Mouse (Mus musculus) midbrain, postnatal 0 days (tissue): ENCODE data around the gene Mesd. TPM values are rescaled to one million over a fixed set of nuclear protein-coding genes. Genes with fewer than 3 reads are reported as not detected.
"Not testable (repeated sequence)": the region's sequence is repeated elsewhere in the genome, so short reads cannot be mapped to it uniquely, and the experiment has no call there.

ENCODE experiments used
- ATAC-seq: fragments of 200-750 bp; cut with Nextera tagmentation; 2 replicates; pipeline ENCODE4 v1.8.0; 2017; ENCODE audit warnings: moderate number of reproducible peaks, mild to moderate bottlenecking, moderate TSS enrichment, moderate library complexity; ENCODE audit not compliant: low FRiP score
- DNase-seq: peaks from one replicate; pipeline ENCODE4 v3.0.0-alpha.2; 2015; ENCODE audit warnings: low spot score
- H3K27ac ChIP-seq: fragments of 300-500 bp; sonication (generic); 2 replicates; pipeline ENCODE4 v1.5.1; 2014; ENCODE audit warnings: low read depth, mild to moderate bottlenecking, low read length, mixed read lengths
- H3K27me3 ChIP-seq: fragments of 300-500 bp; sonication (generic); 2 replicates; pipeline ENCODE4 v1.6.1; 2014; ENCODE audit warnings: low read length, control low read depth, mixed read lengths; ENCODE audit not compliant: insufficient read depth
- H3K36me3 ChIP-seq: fragments of 300-500 bp; sonication (generic); 2 replicates; pipeline ENCODE4 v1.6.1; 2014; ENCODE audit warnings: low read length, control low read depth, mixed read lengths; ENCODE audit not compliant: insufficient read depth
- H3K4me1 ChIP-seq: fragments of 300-500 bp; sonication (generic); 2 replicates; pipeline ENCODE4 v1.6.1; 2014; ENCODE audit warnings: mild to moderate bottlenecking, control low read depth, antibody characterized with exemption, low read length, mixed read lengths; ENCODE audit not compliant: insufficient read depth
- H3K4me2 ChIP-seq: fragments of 300-500 bp; sonication (generic); 2 replicates; pipeline ENCODE4 v1.6.1; 2014; ENCODE audit warnings: low read depth, mild to moderate bottlenecking, low read length, mixed read lengths; ENCODE audit not compliant: poor library complexity, severe bottlenecking
- H3K4me3 ChIP-seq: fragments of 300-500 bp; sonication (generic); 2 replicates; pipeline ENCODE4 v1.5.1; 2014; ENCODE audit warnings: low read depth, mild to moderate bottlenecking, low read length, moderate library complexity
- H3K9ac ChIP-seq: fragments of 300-500 bp; sonication (generic); replicated peaks from 2 replicates; pipeline ENCODE4 v1.6.1; 2014; ENCODE audit warnings: mild to moderate bottlenecking, low read length, moderate library complexity, mixed read lengths; ENCODE audit not compliant: poor library complexity, severe bottlenecking
- H3K9me3 ChIP-seq: fragments of 300-500 bp; sonication (generic); 2 replicates; pipeline ENCODE4 v1.6.1; 2016; ENCODE audit warnings: low read length, control low read depth
- CTCF ChIP-seq: IDR thresholded peaks from 2 replicates; pipeline ENCODE4 v1.5.1; 2016; ENCODE audit warnings: antibody characterized with exemption, mild to moderate bottlenecking
- WGBS: fragments of 180-500 bp; shearing (Covaris S2); extraction: QIAGEN DNeasy Blood & Tissue Kit; methylation state at CpG from one replicate; pipeline ENCODE4 v1.1.7; 2014; 5-methylcytosine and 5-hydroxymethylcytosine counted together
- polyA plus RNA-seq: library from polyadenylated mRNA; unstranded; fragments of >200 nt; fragmentation: Nextera tagmentation; extraction: Ambion mirVana; gene quantifications from 2 replicates; pipeline ENCODE4 v1.2.1, GENCODE M21; 2015
- total RNA-seq: library from RNA; depleted of rRNA; stranded (reverse); fragments of >200 nt; gene quantifications from 2 replicates; pipeline ENCODE4 v1.2.3, GENCODE M21; 2014

Mesd gene
- total and polyA plus RNA-seq, 2 experiments from 2014 or later = 50.2 to 75.0 TPM

GRCm38 (mm10) chr7:83884921-83885532 lies 761 bp downstream of the Mesd start:
- Histone ChIP-seq H3K4me1 (peaks cover 18% of the 10 kb centered on the region), H3K27ac (peak overlapping the region; percentile 91), H3K4me3 (peak overlapping the region; percentile 84), H3K4me2 (peak overlapping the region; percentile 77), H3K9me3 (no peaks in the 10 kb centered on the region), H3K36me3 (no peaks in the 10 kb centered on the region), H3K9ac (peak overlapping the region; percentile 89), H3K27me3 (no peaks in the 10 kb centered on the region)
- WGBS = 34% methylated on average over 6 of the region's 6 CpGs
- DNase-seq = no peak
- no peak for ATAC-seq
- TF ChIP-seq CTCF = no peak

DNA sequence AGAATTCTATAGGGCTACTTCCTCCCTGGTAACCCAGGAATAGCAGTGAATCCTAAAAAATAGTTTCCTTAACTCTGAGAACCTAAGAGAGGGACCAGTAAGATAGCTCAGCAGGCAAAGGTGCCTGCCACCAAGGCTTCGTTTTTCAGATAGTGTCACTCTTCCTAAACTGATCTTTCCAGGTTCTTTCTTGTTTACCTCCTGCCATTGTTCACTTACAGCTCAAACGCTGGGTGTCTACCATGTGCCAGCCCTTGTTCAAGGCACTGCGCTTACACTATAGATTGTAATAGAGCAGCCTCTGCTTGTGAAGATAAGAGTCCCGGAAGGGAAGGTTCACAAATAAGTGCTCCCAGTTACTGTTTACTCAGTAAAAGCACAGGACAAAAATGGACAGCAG lies 1.6 kb downstream of the Mesd start:
- H3K27ac ChIP-seq = no peak overlapping the region
- no peak for DNase-seq
- 89% methylated on average over 4 of the region's 4 CpGs for WGBS
- no peak for TF ChIP-seq CTCF
- H3K9ac ChIP-seq = no peak overlapping the region
- H3K36me3 ChIP-seq = no peaks in the 10 kb centered on the region
- no peak overlapping the region for H3K4me3 ChIP-seq
- H3K4me2 ChIP-seq = no peak overlapping the region
- peaks cover 18% of the 10 kb centered on the region for H3K4me1 ChIP-seq
- ATAC-seq = no peak
- H3K9me3 ChIP-seq = no peaks in the 10 kb centered on the region
- H3K27me3 ChIP-seq = no peaks in the 10 kb centered on the region

DNA sequence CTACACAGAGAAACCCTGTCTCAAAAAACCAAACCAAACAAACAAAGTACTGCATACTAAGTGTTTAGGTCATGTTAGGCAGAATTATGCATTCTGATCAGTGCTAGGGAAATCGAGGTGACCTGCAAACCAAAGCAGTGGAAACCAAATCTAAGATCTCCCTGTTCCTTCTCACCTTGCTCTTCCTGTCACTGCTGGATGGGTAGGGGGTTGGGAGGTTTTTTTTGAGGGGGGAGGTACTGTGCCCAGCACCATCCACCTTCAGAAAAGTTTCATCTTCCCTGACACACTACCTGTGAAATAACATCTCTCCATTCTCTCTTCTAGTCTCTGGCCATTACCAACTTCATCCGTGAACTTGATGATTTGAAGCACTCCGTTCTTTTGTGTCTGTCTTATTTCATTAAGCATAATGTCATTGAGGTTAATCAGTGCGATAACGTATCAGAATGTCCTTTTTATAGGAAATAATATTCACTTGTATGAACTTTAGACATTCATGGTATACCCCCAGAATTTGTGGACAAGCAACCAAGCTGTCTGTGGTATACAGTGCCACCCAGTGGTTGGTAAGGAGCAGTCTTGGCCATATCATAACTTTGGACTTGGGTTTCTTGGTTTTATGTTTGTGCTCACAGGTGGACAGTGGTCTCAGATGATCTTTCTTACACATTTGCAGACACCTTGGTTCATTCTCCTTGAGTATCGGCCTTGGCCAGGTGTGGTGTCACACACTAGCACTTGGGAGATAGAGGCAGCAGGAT lies 2.3 kb downstream of the Mesd start:
- H3K9me3 ChIP-seq = no peaks in the 10 kb centered on the region
- H3K27ac ChIP-seq = no peak overlapping the region
- peak; percentile 72 for TF ChIP-seq CTCF
- DNase-seq (peak; percentile 41), ATAC-seq (no peak)
- H3K27me3 ChIP-seq = no peaks in the 10 kb centered on the region
- WGBS = 97% methylated on average over 6 of the region's 6 CpGs
- no peak overlapping the region for H3K4me2 ChIP-seq
- H3K4me1 ChIP-seq = peaks cover 14% of the 10 kb centered on the region
- no peak overlapping the region for H3K4me3 ChIP-seq
- no peak overlapping the region for H3K9ac ChIP-seq
- no peaks in the 10 kb centered on the region for H3K36me3 ChIP-seq

GRCm38 (mm10) chr7:83889383-83889782 lies 5.1 kb downstream of the Mesd start:
- Histone ChIP-seq H3K4me3 (no peak overlapping the region), H3K27ac (no peak overlapping the region), H3K27me3 (no peaks in the 10 kb centered on the region), H3K36me3 (no peaks in the 10 kb centered on the region), H3K9ac (no peak overlapping the region), H3K4me1 (peaks cover 10% of the 10 kb centered on the region), H3K9me3 (no peaks in the 10 kb centered on the region), H3K4me2 (no peak overlapping the region)
- no peak for ATAC-seq
- 66% methylated on average over 3 of the region's 3 CpGs for WGBS
- no peak for DNase-seq
- no peak for TF ChIP-seq CTCF

DNA sequence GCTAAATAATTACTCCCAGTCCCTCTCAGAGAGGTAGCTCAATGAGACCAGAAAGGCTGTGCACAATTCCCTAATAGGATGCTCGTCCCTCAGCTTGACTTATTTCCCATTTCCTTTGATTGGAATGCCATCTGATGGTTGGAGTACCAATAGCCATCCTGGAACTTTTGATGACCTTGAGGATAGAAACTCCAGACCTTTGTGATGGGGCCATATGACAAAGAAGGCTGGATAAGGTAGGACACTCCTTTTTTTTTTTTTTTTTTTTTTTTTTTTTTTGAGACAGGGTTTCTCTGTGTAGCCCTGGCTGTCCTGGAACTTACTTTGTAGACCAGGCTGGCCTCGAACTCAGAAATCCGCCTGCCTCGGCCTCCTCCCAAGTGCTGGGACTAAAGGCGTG lies 5.7 kb downstream of the Mesd start:
- H3K27me3 ChIP-seq, DNase-seq, H3K4me3 ChIP-seq, H3K27ac ChIP-seq, H3K4me2 ChIP-seq, ATAC-seq, H3K9me3 ChIP-seq, H3K9ac ChIP-seq, H3K36me3 ChIP-seq: not testable (repeated sequence)
- H3K4me1 ChIP-seq = peaks cover 10% of the 10 kb centered on the region
- 89% methylated on average over 5 of the region's 5 CpGs for WGBS
